Mouse (Mus musculus) adrenal gland, postnatal 14 days (tissue): Measurements from ENCODE around the gene Zfp943. TPM values are rescaled to one million over a fixed set of nuclear protein-coding genes. Genes with fewer than 3 reads are reported as not detected.

Source experiments
- DNase-seq: peaks from one replicate; pipeline ENCODE4 v3.0.0; 2021; ENCODE audit warnings: mixed read lengths
- long read RNA-seq, 2 experiments: library from polyadenylated mRNA; stranded (forward); transcript quantifications; one replicate each; pipeline ENCODE4 v2.0.0; 2021
- total RNA-seq: library from RNA; stranded (reverse); gene quantifications from 2 replicates; pipeline ENCODE4 v1.2.3, GENCODE M21; 2021

Gene Zfp943
- 14.2 and 16.4 TPM in 2 replicates for total RNA-seq
- long read RNA-seq, experiment 1, partial matches to known transcripts, result 1 of 9 reads
- long read RNA-seq, experiment 1, other reads (novel, unspliced or antisense), result 4 of 9 reads
- long read RNA-seq, experiment 2, partial matches to known transcripts, result 0 of 6 reads
- long read RNA-seq, experiment 2, other reads (novel, unspliced or antisense), result 1 of 6 reads

- DNase-seq, result peak; percentile 84
These were observed at the start of gene Zfp943, which contains the start of gene Zfp942 for GRCm38 (mm10) chr17:21962107-21962907. Gene Zfp943, plus strand, starts transcription at chr17:21962552. Gene Zfp942, minus strand, starts transcription at chr17:21962464.

- no peak for DNase-seq
These were observed 950 bp downstream of the Zfp943 start for GRCm38 (mm10) chr17:21963302-21963701.

- DNase-seq, result peak; percentile 40
These were observed 73.2 kb downstream of the Zfp943 start for GRCm38 (mm10) chr17:22035594-22035993.

- no peak for DNase-seq
These were observed 87.1 kb downstream of the Zfp943 start for GRCm38 (mm10) chr17:22049403-22049802.

- no peak for DNase-seq
These were observed 90.9 kb downstream of the Zfp943 start for GRCm38 (mm10) chr17:22053211-22053610.

- peak; percentile 71 for DNase-seq
These were observed 118.8 kb downstream of the Zfp943 start for GRCm38 (mm10) chr17:22081031-22081631.

GRCm38 (mm10) chr17:22083224-22083623 lies 120.9 kb downstream of the Zfp943 start:
- DNase-seq, result peak; percentile 18

- DNase-seq, result no peak
These were observed 156.4 kb downstream of the Zfp943 start for GRCm38 (mm10) chr17:22118770-22119169.

Other genes with a start within 250 kb of the Zfp943 start
- 9.9 and 12.9 TPM in 2 replicates for gene Zfp229, start 231.8 kb upstream of the Zfp943 start, total RNA-seq
- gene Zfp820, start 116.8 kb upstream of the Zfp943 start, total RNA-seq, result 2.2 and 3.1 TPM in 2 replicates
- 3.2 and 6.5 TPM in 2 replicates for gene Zfp995, start 52.6 kb upstream of the Zfp943 start, total RNA-seq
- gene Zfp942, start 88 bp upstream of the Zfp943 start, total RNA-seq, result 9.6 and 10.4 TPM in 2 replicates
- 1.5 and 1.6 TPM in 2 replicates for gene Zfp947, start 203.6 kb downstream of the Zfp943 start, total RNA-seq